Mouse (Mus musculus) right cerebral cortex, adult 18-20 months (tissue): Measurements from ENCODE around the gene Tmprss11c.
"Not testable (repeated sequence)": the region's sequence is repeated elsewhere in the genome, so short reads cannot be mapped to it uniquely, and the experiment has no call there.

Experiments used
- DNase-seq: peaks from one replicate; pipeline ENCODE4 v3.0.0; 2022; ENCODE audit warnings: mixed read lengths

Gene Tmprss11c

DNA sequence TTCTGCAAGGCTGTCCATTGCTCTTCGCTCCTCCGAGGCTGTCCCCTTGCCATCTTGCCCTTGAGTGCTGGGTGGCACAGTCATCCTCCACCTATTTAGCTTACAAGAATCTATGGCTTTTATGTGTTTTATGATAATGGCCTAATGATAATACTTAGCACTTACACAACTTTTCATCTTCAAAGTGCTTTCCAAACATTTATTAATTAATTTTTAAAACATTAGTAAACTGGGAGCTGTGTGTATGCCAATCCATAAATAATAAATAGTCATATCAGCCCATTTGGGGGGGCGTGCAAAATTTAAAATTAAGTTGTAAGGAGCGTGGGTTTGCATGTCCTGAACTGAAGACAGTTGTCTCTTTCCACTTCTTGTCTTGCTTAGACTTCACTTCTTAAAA is at the start of gene Tmprss11c:
TSS of gene Tmprss11c (minus strand) at position 101 of the 400 bp plus-strand sequence.
- DNase-seq: no peak

DNA sequence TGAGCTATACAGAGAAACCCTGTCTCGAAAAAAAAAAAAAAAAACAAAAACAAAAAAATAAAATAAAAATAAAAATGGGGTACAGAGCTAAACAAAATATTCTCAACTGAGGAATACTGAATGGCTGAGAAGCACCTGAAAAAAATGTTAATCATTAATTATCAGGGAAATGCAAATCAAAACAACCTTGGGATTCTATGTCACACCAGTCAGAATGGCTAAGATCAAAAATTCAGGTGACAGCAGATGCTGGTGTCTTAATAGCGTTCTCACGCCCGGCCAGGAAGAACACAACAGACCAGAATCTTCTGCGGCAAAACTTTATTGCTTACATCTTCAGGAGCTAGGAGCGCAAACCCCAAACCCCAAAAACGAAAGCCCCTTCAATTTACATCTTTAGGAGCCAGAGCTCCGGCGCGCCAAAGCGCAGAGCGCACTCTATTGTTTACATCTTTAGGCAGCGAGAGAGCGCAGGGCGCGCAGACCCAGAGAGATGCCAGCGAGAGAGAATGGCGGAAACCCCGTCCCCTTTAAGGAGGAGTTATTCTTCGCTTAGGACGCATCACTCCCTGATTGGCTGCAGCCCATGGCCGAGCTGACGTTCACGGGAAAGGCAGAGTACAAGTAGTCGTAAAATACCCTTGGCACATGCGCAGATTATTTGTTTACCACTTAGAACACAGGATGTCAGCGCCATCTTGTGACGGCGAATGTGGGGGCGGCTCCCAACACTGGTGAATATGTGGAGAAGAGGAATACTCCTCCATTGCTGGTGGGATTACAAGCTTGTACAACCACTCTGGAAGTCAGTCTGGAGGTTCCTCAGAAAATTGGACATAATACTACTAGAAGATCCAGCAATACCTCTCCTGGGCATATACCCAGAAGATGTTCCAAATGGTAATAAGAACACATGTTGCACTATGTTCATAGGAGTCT is 29.2 kb upstream of the Tmprss11c start:
- not testable (repeated sequence) for DNase-seq

DNA sequence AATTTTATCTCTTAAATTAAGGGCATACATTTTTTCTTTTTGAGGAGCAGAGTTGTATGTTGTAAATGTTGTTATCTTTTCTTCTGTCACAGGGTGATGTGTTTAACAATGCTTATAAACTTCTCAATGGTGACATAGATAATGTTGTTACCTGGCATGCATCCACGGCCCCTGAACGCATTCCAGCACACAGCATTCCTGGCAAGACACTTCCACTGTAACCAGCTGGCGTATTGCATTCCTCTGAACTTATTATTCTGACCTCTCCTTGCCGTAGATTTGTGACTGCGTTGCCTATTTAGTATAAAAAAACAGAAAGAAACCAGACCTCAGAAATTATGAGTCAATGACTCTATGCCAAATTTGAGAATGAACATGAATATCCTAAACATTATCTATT is 17.0 kb upstream of the Tmprss11c start:
- no peak for DNase-seq

DNA sequence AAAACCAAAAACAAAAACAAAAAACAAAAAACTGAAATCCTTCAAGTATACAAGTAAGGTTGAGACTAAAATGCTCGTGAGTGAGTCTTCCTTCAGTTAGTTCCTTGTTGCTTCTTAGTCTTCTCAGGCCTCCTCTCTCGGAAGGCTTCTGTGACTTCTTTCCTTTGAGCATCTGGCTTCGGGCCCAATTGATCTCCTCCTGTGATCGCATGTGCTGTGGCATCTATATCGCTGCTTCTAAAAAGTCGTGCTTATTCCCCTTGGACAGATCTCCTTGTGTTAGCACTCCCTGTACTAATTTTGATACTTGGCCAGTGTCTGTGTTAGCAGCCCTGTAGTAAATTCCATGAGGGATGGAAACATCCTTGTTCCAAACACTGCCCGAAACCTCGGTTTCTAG is 14.8 kb upstream of the Tmprss11c start:
- no peak for DNase-seq

DNA sequence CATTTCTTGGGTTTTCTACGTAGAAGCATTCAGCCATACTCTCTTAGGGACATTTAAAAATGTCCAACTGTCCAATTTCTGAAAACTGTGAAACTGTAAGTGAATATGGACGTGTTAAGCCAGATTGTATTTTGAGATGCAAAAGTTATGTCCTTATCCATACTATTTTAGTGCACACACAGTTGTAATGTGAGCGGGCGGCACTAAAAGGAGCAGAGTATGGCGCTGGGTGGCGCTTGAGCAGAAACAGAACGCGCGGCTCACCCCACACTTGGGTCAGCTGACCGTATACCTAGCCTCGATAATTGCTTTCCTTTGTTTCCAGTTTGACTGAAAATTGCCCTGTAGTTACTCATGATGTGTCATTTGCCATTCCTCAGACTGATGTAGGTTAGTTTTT is 42.5 kb downstream of the Tmprss11c start:
- peak; percentile 2 for DNase-seq

- DNase-seq: no peak
Observed at GRCm38 (mm10) chr5:86244880-86245279, 44.2 kb downstream of the Tmprss11c start.

- no peak for DNase-seq
Observed at GRCm38 (mm10) chr5:86244275-86244674, 44.8 kb downstream of the Tmprss11c start.

DNA sequence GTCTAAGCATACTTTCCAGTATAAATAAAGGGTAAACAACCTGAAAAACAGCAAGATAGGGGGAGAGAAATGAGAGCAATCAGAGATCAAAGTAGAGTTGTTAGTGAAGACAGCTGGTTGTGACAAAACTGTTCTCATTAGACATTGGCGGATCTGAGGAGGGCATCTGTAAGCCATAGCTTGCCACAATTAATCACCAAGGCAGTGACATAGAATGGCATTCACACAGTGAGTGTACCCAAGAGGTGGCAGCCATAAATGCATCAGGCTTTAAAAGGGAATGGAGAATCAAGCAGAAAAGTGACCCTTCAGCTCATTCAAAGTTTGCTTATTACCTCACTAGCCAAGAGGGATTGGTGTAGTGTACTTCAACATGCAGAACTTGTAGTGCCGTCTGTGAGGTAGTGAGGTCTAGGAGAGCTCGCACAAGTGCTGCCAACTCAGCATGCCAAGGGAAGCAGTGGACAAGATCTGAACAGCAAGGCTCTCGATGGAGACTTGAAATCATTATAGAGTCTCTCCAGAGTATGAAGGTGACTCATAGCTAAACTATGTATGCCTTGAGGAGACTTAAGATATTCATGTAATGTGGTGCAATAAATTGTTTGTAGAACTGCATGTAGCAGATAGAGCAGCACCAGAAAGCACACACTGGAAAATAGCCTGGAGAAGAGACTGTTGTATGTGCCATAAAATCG is 61.8 kb downstream of the Tmprss11c start:
- DNase-seq: no peak

DNA sequence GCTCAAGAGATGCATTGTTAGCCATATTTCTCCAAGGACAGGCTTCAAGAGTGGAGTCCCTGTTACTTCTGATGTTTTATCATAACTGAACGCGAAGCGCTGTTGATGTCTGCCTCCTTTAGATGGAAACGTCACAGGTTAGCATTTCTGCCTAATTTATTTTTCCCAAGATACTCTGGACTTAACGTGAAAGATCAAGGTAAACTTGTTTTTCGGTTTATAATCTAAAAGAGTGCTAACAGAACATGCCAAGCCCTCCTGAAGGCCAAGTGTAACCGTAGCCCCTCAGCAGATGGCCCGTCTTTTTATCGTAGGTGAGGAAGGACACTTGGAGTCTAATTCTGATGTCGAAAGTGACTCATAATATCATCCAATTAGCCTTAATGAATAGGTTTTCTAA is 91.3 kb downstream of the Tmprss11c start, which contains the start of gene Gnrhr:
TSS of gene Gnrhr (minus strand) at position 101 of the 400 bp plus-strand sequence.
- no peak for DNase-seq

DNA sequence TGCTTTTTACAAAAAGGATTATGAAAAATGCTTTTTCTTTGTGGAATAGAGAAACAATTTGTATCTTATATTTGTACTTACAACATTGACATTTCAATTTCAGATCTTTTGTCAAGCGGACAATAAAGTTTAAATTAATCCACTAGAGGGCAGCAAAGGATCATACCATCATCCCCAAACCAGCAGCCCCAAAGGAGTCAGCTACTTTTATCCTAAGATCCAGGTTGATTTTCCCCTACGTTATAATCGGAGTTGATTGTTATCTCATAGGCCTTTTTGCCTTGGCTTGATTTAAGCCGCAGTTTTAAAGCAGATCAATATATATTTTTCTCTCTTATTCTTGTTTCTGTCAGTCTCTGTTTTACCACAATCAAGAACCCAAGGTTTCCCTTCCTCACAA is 97.8 kb downstream of the Tmprss11c start:
- no peak for DNase-seq

DNA sequence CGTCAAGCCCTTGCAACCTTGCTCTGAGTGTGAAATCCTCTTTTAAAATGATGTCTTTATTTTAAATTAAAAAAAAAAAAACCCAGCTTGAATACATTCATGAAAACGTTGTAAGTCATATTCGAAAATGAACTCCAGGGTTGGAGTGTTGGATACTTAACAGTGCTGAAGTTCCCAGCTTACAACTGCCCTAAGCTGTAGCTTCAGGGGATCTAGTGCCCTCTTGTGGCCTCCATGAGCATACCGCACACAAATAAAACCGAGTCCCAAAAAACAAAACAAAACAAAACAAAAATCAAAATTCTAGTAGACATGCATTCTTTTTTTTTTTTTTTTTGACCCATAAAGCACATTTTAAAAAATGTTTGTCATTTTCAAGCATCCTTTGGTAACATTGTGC is 98.3 kb downstream of the Tmprss11c start:
- no peak for DNase-seq

GRCm38 (mm10) chr5:86190290-86190689 is 98.8 kb downstream of the Tmprss11c start:
- no peak for DNase-seq

GRCm38 (mm10) chr5:86187441-86187840 is 101.7 kb downstream of the Tmprss11c start:
- no peak for DNase-seq
